Mouse (Mus musculus) intestine, embryonic 16.5 days (tissue): ENCODE measurements around the gene Gm8257. TPM values are rescaled to one million over a fixed set of nuclear protein-coding genes. Genes with fewer than 3 reads are reported as not detected.
"Not testable (repeated sequence)": the region's sequence is repeated elsewhere in the genome, so short reads cannot be mapped to it uniquely, and the experiment has no call there.

Experiments
- ATAC-seq: fragments of 200-750 bp; cut with Nextera tagmentation; 2 replicates; pipeline ENCODE4 v1.8.0; 2017; ENCODE audit warnings: moderate TSS enrichment, moderate library complexity
- H3K27ac ChIP-seq: fragments of 300-500 bp; sonication (generic); 2 replicates; pipeline ENCODE4 v1.5.1; 2014; ENCODE audit warnings: mild to moderate bottlenecking, low read length
- H3K27me3 ChIP-seq: fragments of 300-500 bp; sonication (generic); replicated peaks from 2 replicates; pipeline ENCODE4 v1.6.1; 2014; ENCODE audit warnings: low read length, control low read depth, mixed read lengths; ENCODE audit not compliant: control insufficient read depth, insufficient read depth
- H3K36me3 ChIP-seq: fragments of 300-500 bp; sonication (generic); 2 replicates; pipeline ENCODE4 v1.6.1; 2014; ENCODE audit warnings: low read length, control low read depth; ENCODE audit not compliant: control insufficient read depth, insufficient read depth
- H3K4me1 ChIP-seq: fragments of 300-500 bp; sonication (generic); 2 replicates; pipeline ENCODE4 v1.6.1; 2014; ENCODE audit warnings: low read length, control low read depth, mixed read lengths; ENCODE audit not compliant: control insufficient read depth, insufficient read depth
- H3K4me2 ChIP-seq: fragments of 300-500 bp; sonication (generic); 2 replicates; pipeline ENCODE4 v1.6.1; 2014; ENCODE audit warnings: low read depth, low read length, control low read depth
- H3K4me3 ChIP-seq: fragments of 300-500 bp; sonication (generic); 2 replicates; pipeline ENCODE4 v1.5.1; 2014; ENCODE audit warnings: mild to moderate bottlenecking, low read length
- H3K9ac ChIP-seq: fragments of 300-500 bp; sonication (generic); 2 replicates; pipeline ENCODE4 v1.6.1; 2014; ENCODE audit warnings: low read depth, low read length
- H3K9me3 ChIP-seq: fragments of 300-500 bp; sonication (generic); 2 replicates; pipeline ENCODE4 v1.6.1; 2016; ENCODE audit warnings: low read length, control low read depth; ENCODE audit not compliant: control insufficient read depth
- WGBS: fragments of 180-500 bp; shearing (Covaris S2); extraction: QIAGEN DNeasy Blood & Tissue Kit; methylation state at CpG from one replicate; pipeline ENCODE4 v1.1.7; 2014; 5-methylcytosine and 5-hydroxymethylcytosine counted together
- polyA plus RNA-seq: library from polyadenylated mRNA; unstranded; fragments of >200 nt; fragmentation: Nextera tagmentation; extraction: Ambion mirVana; gene quantifications from 2 replicates; pipeline ENCODE4 v1.2.1, GENCODE M21; 2015

Gene Gm8257
- not detected in 2 replicates for polyA plus RNA-seq

DNA sequence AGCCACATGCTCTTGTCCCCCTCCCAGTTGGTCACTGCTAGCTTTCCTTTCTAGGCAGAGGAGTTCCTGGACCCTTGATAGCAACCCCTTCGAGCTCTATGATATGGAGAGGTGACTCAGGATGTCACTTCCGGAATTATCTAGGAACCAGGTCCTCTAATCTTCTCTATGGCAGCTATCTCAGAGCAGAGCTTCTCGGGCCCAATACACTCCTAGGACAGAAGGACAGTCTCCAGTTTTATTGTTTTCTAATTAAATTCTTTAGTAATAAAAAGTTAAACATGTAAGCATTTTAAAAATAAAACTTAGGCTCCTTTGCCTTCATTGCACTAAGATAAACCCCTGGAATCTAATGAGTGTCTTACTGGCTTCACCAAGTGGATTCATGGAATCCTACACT is at the start of gene Gm8257:
Gm8257 (minus strand) TSS at position 101 of the 400 bp plus-strand sequence.
- H3K9ac ChIP-seq, H3K36me3 ChIP-seq: not testable (repeated sequence)

DNA sequence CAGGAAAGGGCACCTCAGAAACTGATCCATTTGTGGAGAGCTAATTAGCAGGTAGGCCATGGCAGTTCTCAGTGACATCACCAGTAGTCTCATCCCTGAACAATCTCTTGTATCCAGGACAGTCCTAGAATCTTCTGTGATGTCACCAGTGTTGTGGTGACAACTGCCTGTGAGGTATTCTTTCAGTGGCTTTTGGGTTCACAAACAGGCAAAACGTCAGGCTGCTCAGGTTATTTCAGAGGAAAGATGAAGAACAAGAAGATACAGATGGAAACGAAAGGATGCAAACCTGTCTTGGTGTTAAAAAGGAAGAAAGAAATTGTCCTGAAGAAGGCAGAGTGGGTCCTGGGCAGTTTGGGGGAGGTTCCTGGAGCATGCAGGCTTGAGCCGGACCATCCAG is 44.0 kb upstream of the Gm8257 start, which contains the start of gene Gm8267:
Gm8267 (minus strand) TSS at position 101 of the 400 bp plus-strand sequence.
- WGBS: 80% methylated on average over 3 of the region's 3 CpGs

More for the DNA sequence above, at the start of gene Gm8257:
- not testable (repeated sequence) for ATAC-seq, H3K9me3 ChIP-seq, H3K4me1 ChIP-seq, H3K27ac ChIP-seq, H3K4me2 ChIP-seq, H3K27me3 ChIP-seq, H3K4me3 ChIP-seq
- 75% methylated on average over 3 of the region's 3 CpGs for WGBS

DNA sequence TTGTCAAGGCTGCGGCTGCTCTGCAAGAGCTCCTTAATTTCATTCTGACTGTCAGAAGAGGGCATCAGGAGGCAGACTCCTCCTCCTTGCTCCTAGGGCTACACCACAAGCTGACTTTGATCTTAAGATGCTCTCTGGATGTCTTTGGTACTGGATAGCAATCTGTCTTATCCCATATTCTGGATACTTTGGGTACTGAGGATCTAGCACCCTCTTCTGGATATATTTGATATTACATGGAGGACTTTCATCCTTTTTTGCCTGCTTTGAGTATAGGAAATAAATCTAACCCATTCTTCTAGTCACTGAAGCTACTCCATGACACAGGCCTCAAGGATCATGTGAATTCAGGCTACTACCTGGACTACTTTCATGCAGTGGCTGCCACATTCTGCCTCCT is 36.5 kb upstream of the Gm8257 start:
- 48% methylated on average over 1 of the region's 1 CpGs for WGBS
- H3K9ac ChIP-seq, H3K9me3 ChIP-seq, H3K36me3 ChIP-seq, H3K27me3 ChIP-seq, H3K27ac ChIP-seq, H3K4me3 ChIP-seq, H3K4me2 ChIP-seq, H3K4me1 ChIP-seq, ATAC-seq: not testable (repeated sequence)

More for the DNA sequence above, 44.0 kb upstream of the Gm8257 start, which contains the start of gene Gm8267:
- no peaks in the 10 kb centered on the region for H3K27me3 ChIP-seq
- no peak within 1 kb of the TSS for H3K9ac ChIP-seq
- H3K4me3 ChIP-seq: no peak within 1 kb of the TSS
- no peaks in the 10 kb centered on the region for H3K4me1 ChIP-seq
- ATAC-seq: no peak
- no peaks in the 10 kb centered on the region for H3K9me3 ChIP-seq
- no peaks in the 10 kb centered on the region for H3K36me3 ChIP-seq
- no peak within 1 kb of the TSS for H3K27ac ChIP-seq
- H3K4me2 ChIP-seq: no peak within 1 kb of the TSS

DNA sequence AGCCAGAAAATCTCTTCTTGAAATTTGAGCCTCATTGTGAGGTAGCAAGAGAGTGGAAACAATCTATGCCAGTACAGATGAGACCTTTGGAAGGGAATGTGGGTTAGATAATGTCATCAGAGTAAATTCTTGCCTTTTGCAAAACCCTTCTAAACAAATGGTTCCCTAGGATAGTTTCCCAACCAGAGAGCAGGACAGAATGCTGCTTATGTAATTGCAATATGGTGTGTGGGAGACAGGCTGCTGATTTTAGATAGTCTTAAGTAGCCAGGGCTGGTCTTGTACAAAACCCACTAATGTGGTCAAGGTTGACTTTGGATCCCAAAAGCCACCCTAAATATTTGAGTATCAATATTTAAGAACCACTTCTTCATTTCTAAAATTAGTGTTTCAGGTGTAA is 24.5 kb upstream of the Gm8257 start:
- not testable (repeated sequence) for H3K4me3 ChIP-seq, H3K9ac ChIP-seq, H3K4me2 ChIP-seq, H3K9me3 ChIP-seq, H3K36me3 ChIP-seq, H3K27ac ChIP-seq, H3K4me1 ChIP-seq, H3K27me3 ChIP-seq, ATAC-seq

DNA sequence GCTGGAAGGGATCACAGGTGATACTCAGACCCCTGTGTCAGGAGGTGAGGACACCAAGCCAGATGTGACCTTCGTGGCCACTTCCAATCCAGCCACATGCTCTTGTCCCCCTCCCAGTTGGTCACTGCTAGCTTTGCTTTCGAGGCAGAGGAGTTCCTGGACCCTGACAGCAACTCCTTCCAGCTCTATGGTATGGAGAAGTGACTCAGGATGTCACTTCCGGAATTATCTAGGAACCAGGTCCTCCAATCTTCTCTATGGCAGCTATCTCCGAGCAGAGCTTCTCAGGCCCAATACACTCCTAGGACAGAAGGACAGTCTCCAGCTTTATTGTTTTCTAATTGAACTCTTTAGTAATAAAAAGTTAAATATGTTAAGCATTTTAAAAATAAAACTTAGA is 78.5 kb downstream of the Gm8257 start, which contains the start of gene Gm5624:
Gm5624 (minus strand) TSS at position 202 of the 400 bp plus-strand sequence.
- not testable (repeated sequence) for H3K4me3 ChIP-seq, H3K4me1 ChIP-seq, ATAC-seq, H3K9ac ChIP-seq, H3K27me3 ChIP-seq, H3K9me3 ChIP-seq, H3K4me2 ChIP-seq, H3K27ac ChIP-seq, H3K36me3 ChIP-seq
- 69% methylated on average over 4 of the region's 4 CpGs for WGBS

Other genes starting within 250 kb of the Gm8257 start
- not detected in 2 replicates for gene BC061237, start 214.0 kb downstream of the Gm8257 start, polyA plus RNA-seq
- not detected in 2 replicates for gene Gm17093, start 188.2 kb downstream of the Gm8257 start, polyA plus RNA-seq
- gene Gm8247, start 123.3 kb downstream of the Gm8257 start, polyA plus RNA-seq: not detected in 2 replicates
- gene Gm5624, start 78.5 kb downstream of the Gm8257 start, polyA plus RNA-seq: not detected in 2 replicates
- gene Gm8267, start 43.9 kb upstream of the Gm8257 start, polyA plus RNA-seq: not detected in 2 replicates
- gene Ptgdr, start 152.9 kb upstream of the Gm8257 start, polyA plus RNA-seq: not detected in 2 replicates